Mouse (Mus musculus): ENCODE data around the gene Dph5. TPM values are rescaled to one million over a fixed set of nuclear protein-coding genes. Genes with fewer than 3 reads are reported as not detected.

Gene Dph5
- 75.6 TPM for polyA plus RNA-seq (2017; shearing (Covaris generic))

DNA sequence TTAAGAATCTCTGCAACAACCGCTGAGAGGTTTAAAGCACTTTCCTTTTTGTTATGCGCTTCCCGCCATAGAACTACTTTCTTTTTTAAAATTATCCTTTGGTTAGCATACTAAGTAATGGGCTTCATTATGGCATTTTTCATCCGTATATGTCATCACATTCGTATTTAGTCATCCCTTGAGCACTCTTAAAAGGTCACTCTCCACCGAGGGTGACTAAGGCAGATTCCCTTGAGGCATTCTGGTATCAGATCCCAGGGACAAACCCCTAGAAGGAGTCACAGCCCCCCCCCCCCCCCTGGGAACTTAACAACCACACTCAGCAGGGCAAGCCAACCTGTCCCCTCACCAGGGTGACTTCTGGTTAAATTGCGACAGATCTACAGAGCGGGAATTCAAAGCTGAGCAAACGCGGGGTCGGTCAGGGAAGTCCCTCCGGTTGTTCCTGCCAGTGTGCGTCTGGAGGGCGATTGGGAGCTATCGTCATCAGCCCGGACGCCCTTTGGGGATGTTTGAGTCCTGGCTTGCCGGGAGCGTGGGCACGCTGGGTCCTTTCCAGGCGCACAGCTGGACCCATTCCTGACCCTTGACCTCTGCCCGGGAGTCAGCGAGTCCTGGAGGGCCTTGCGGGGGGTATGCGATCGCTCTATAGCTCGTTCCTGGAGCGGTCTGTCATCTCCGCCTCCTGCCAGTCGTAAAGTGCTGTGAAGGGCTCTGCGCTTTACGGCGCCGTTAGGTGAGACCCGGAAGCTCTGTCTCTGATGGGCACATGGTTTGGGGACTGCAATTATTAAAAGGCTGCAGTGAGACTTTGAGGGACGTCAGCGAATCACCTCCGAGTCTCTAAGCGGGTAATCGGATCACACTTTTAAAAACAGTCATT lies at the start of gene Dph5:
Dph5 (plus strand) TSS at position 411 of the 883 bp plus-strand sequence.

Other genes starting within 250 kb of the Dph5 start
- gene S1pr1, start 172.8 kb upstream of the Dph5 start, polyA plus RNA-seq (2017; shearing (Covaris generic)): 318 TPM
- gene Slc30a7, start 119.6 kb downstream of the Dph5 start, polyA plus RNA-seq (2017; shearing (Covaris generic)): 74.1 TPM
- 5.2 TPM for gene Extl2, start 119.6 kb downstream of the Dph5 start, polyA plus RNA-seq (2017; shearing (Covaris generic))
- 12.5 TPM for gene Vcam1, start 241.9 kb downstream of the Dph5 start, polyA plus RNA-seq (2017; shearing (Covaris generic))

All from activated CD4-positive, CD25-positive, alpha-beta regulatory T cell, adult 9 weeks (primary cell).